Mouse (Mus musculus) embryonic facial prominence, embryonic 15.5 days (tissue): Measurements from ENCODE around the gene Ago3. TPM values are rescaled to one million over a fixed set of nuclear protein-coding genes. Genes with fewer than 3 reads are reported as not detected.

Source experiments
- ATAC-seq: fragments of 200-750 bp; cut with Nextera tagmentation; 2 replicates; pipeline ENCODE4 v1.8.0; 2017; ENCODE audit warnings: low read depth, moderate TSS enrichment; ENCODE audit not compliant: insufficient number of reproducible peaks, low FRiP score, low TSS enrichment
- H3K27ac ChIP-seq: fragments of 300-500 bp; sonication (generic); replicated peaks from 2 replicates; pipeline ENCODE4 v1.5.1; 2015; ENCODE audit warnings: mild to moderate bottlenecking, inconsistent platforms
- H3K27me3 ChIP-seq: fragments of 300-500 bp; sonication (generic); 2 replicates; pipeline ENCODE4 v1.6.1; 2015; ENCODE audit warnings: inconsistent platforms
- H3K36me3 ChIP-seq: fragments of 300-500 bp; sonication (generic); 2 replicates; pipeline ENCODE4 v1.6.1; 2015; ENCODE audit warnings: mild to moderate bottlenecking, inconsistent platforms
- H3K4me1 ChIP-seq: fragments of 300-500 bp; sonication (generic); 2 replicates; pipeline ENCODE4 v1.6.1; 2015; ENCODE audit warnings: inconsistent platforms
- H3K4me2 ChIP-seq: fragments of 300-500 bp; sonication (generic); replicated peaks from 2 replicates; pipeline ENCODE4 v1.6.1; 2015; ENCODE audit warnings: mild to moderate bottlenecking, inconsistent platforms
- H3K4me3 ChIP-seq: fragments of 300-500 bp; sonication (generic); replicated peaks from 2 replicates; pipeline ENCODE4 v1.5.1; 2015; ENCODE audit warnings: mild to moderate bottlenecking, inconsistent platforms
- H3K9ac ChIP-seq: fragments of 300-500 bp; sonication (generic); 2 replicates; pipeline ENCODE4 v1.6.1; 2015; ENCODE audit warnings: inconsistent platforms
- H3K9me3 ChIP-seq: fragments of 300-500 bp; sonication (generic); replicated peaks from 2 replicates; pipeline ENCODE4 v1.6.1; 2016; ENCODE audit warnings: inconsistent platforms
- WGBS: fragments of 180-500 bp; shearing (Covaris S2); methylation state at CpG from one replicate; pipeline ENCODE4 v1.1.7; 2015; 5-methylcytosine and 5-hydroxymethylcytosine counted together
- polyA plus RNA-seq: library from polyadenylated mRNA; unstranded; fragments of >200 nt; fragmentation: Nextera tagmentation; extraction: Ambion mirVana; gene quantifications from 2 replicates; pipeline ENCODE4 v1.2.1, GENCODE M21; 2015

Gene Ago3
- polyA plus RNA-seq, 1 experiment from 2014 or later: 17.2 TPM

DNA sequence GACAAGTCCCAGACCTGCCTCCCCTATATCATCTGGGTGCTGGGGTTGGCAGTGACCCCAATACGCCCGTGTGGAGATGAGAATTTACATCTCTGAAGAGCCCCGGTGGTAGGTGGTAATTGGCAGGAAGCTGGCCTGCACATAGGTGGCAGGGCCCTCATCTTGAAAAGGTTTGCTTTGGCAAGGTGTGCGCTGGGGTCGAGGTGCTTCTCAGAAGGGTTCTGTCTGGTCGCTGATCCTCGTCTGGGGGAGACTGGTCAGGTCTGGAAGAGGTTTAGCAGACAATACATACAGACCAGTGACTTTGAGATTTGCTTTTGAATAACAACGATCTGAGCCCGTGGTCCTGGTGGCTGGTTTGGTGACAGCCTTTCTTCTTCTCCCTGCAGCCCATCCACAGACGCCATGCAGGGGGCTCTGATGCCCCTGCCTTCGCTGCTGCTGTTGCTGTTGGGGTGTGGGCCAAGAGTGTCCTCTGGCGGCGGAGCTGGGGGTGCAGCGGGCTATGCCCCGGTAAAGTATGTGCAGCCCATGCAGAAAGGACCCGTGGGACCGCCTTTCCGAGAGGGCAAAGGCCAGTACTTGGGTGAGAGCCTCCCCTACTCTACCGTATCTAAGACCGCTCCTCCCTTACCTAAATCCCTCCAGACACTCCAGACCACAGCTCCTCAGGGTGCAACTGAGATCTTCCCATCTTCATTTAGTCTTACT is 120.0 kb downstream of the Ago3 start:
- no peak for ATAC-seq
- H3K9ac ChIP-seq: no peak overlapping the region
- H3K4me1 ChIP-seq: peaks cover 28% of the 10 kb centered on the region
- no peak overlapping the region for H3K27ac ChIP-seq
- no peak overlapping the region; the same call in 1 of the 2 replicates for H3K4me3 ChIP-seq
- H3K9me3 ChIP-seq: no peaks in the 10 kb centered on the region
- no peaks in the 10 kb centered on the region for H3K27me3 ChIP-seq
- 17% methylated on average over 20 of the region's 20 CpGs for WGBS
- peak overlapping the region; percentile 39 for H3K4me2 ChIP-seq
- 0 out of 2 replicates have a peak, but pooled peaks cover 5% of the 10 kb centered on the region for H3K36me3 ChIP-seq

DNA sequence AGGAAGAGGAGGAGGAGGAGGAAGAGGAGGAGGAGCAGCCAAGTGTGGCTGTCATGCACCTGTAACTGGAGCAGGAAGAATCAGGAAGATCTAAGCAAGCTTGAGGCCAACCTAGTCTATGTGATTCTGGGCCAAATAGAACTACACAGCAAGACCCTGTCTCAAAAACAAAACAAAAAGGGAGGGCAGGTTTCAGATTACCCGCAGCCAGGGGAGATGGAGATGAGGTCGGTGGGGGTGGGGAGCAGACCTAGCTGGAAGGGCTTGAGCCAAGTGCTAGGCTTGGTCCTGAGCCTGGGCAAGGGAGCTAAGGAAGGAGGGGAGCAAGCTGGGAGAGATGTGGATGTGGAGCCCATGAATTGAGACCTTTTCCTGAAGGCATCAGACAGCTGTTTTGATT is 122.5 kb downstream of the Ago3 start:
- Histone ChIP-seq H3K4me2 (no peak overlapping the region), H3K9ac (no peak overlapping the region), H3K9me3 (no peaks in the 10 kb centered on the region), H3K27ac (no peak overlapping the region), H3K27me3 (peaks cover 7% of the 10 kb centered on the region), H3K4me1 (peaks cover 11% of the 10 kb centered on the region), H3K36me3 (0 out of 2 replicates have a peak, but pooled peaks cover 4% of the 10 kb centered on the region), H3K4me3 (no peak overlapping the region)
- 8% methylated on average over 2 of the region's 2 CpGs for WGBS
- no peak for ATAC-seq

DNA sequence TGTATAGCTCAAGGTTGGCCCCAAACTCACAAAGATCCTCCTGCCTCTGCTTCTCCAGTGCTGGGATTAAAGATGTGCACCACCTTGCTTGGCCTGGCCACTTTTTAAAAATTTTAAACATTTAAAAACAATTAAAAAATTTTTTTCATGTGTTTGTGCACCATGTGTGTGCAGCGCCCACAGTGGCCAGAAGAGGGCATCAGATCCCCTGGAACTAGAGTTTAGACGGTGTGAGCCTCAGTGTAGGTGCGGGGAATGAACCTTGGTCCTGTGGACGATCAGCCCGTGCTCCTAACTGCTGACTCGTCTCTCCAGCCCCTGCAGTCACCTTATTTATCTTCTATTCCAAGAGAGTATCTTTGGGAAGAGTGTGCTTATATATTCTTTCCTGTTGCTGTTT is 123.3 kb downstream of the Ago3 start:
- no peaks in the 10 kb centered on the region for H3K36me3 ChIP-seq
- ATAC-seq: no peak
- peaks cover 10% of the 10 kb centered on the region for H3K27me3 ChIP-seq
- H3K9me3 ChIP-seq: no peaks in the 10 kb centered on the region
- no peak overlapping the region for H3K27ac ChIP-seq
- H3K4me2 ChIP-seq: no peak overlapping the region
- H3K4me1 ChIP-seq: peaks cover 19% of the 10 kb centered on the region
- no peak overlapping the region for H3K9ac ChIP-seq
- WGBS: 90% methylated on average over 6 of the region's 6 CpGs
- H3K4me3 ChIP-seq: no peak overlapping the region

DNA sequence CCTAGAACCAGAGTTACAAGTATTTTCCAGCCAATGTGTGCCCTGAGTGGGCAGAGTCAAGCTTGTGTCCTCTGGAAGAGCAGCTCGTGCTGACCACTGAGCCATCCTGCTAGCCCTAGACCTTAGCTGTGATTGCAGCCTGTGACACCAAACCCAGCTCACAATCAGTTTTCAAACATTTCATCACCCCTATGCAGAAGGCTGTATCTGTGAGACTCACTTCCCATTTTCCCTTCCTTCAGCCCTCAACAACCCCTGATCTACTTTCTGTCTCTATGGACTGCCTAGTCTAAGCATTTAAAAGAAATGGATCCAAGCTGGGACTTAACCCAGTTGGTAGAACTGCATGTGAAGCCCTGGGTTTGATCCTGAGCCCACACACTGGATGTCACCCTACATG is 123.9 kb downstream of the Ago3 start:
- peaks cover 25% of the 10 kb centered on the region for H3K4me1 ChIP-seq
- WGBS: 79% methylated on average over 1 of the region's 1 CpGs
- no peak overlapping the region for H3K4me3 ChIP-seq
- H3K27ac ChIP-seq: no peak overlapping the region
- H3K9ac ChIP-seq: no peak overlapping the region
- no peaks in the 10 kb centered on the region for H3K9me3 ChIP-seq
- ATAC-seq: no peak
- H3K4me2 ChIP-seq: no peak overlapping the region
- H3K27me3 ChIP-seq: peaks cover 17% of the 10 kb centered on the region
- H3K36me3 ChIP-seq: no peaks in the 10 kb centered on the region

DNA sequence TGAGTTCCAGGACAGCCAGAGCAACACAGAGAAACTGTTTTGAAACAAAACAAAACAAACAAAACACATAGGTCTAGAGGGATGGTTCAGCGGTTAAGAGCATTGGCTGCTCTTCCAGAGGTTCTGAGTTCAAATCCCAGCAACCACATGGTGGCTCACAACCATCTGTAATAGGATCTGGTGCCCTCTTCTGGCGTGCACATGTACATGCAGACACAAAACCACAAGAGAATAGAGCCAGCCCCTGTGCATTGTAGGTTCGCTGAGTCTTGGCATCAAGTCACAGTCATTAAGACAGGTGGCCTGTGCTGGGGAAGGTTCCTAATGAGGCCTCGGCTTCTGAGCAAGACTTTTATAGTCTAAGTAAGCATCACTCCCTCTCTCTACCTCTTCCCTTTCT is 125.5 kb downstream of the Ago3 start:
- ATAC-seq: no peak
- Histone ChIP-seq H3K9ac (no peak overlapping the region), H3K4me2 (no peak overlapping the region), H3K4me3 (no peak overlapping the region), H3K27ac (no peak overlapping the region), H3K36me3 (no peaks in the 10 kb centered on the region), H3K27me3 (peaks cover 25% of the 10 kb centered on the region), H3K9me3 (no peaks in the 10 kb centered on the region), H3K4me1 (peaks cover 26% of the 10 kb centered on the region)
- 65% methylated on average over 4 of the region's 4 CpGs for WGBS

DNA sequence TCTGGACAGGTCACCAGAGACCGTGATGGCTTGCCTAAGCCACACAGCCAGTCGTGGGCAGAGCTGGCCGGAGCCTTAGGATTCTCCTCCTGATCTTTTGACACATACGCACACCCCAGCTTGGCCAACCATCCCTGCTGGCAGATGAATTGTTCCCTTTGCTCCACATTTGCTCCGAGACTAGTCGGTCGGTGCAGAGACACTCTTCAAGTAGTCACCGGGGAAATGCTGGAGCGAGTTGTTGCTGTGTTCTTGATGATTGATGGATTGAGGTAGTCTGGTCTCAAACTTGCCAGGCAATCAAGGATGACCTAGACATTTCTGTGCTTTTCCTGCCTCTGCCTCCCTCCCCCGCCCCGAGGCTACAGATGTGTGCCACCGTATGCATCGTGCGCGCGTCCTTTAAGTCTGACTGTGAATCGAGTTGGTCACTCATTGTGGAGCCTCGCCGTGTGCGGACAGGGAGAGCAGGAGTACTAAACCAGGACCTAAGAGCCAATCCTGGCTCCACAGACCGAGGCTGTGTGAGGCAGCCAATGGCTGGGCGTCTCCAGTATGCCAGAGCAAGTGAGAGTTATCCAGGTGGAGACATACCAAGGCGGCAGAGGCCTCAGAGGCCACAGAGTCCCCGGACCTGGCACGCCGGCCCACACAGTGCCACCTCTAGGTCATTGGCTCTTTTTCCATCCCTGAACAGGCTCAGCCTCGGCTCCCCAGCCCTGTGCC is 127.6 kb downstream of the Ago3 start:
- no peaks in the 10 kb centered on the region for H3K9me3 ChIP-seq
- peak overlapping the region; percentile 38 for H3K4me3 ChIP-seq
- H3K4me1 ChIP-seq: peaks cover 36% of the 10 kb centered on the region
- no peaks in the 10 kb centered on the region; the same call in 1 of the 2 replicates for H3K36me3 ChIP-seq
- H3K4me2 ChIP-seq: peak overlapping the region; percentile 70
- 15% methylated on average over 27 of the region's 27 CpGs for WGBS
- no peak overlapping the region for H3K9ac ChIP-seq
- no peak; the same call in 1 of the 2 replicates for ATAC-seq
- H3K27me3 ChIP-seq: peaks cover 25% of the 10 kb centered on the region
- peak overlapping the region; percentile 65 for H3K27ac ChIP-seq

DNA sequence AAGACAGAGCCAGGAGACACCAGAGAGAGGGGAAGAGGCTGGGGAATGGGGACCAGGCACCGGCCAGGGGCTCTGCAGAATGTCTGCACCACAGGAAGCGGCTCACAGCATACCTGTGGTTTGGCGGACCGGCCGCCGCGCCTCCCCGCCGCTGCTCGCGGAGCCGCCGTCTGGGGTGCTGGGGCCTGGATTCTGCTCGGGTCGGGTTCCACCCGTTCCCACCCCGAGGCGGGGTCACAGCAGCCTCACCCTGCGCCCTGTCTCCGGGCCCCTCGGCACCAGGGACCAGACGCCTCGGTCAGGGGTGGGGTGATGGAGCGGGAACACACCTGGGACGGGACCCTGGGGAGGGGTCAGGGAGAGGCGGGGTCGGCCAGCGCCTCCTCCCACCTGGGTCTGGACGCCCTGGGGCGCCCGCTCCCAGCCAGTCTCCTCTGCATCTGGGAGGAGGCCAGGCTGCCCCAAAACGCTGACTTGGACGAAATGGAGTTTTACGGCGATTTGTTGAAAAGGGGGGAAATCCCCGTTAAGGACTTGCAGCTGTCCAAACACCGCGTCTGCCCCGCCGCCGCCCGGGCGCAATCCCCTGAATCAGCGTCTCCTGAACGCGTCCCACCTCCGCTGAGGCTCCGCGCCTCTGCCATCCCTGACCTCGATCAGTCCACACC is 128.3 kb downstream of the Ago3 start:
- Histone ChIP-seq H3K4me1 (peaks cover 43% of the 10 kb centered on the region), H3K4me2 (peak overlapping the region; percentile 70), H3K9me3 (no peaks in the 10 kb centered on the region), H3K36me3 (no peaks in the 10 kb centered on the region; the same call in 1 of the 2 replicates), H3K4me3 (peak overlapping the region; percentile 38), H3K27me3 (peaks cover 25% of the 10 kb centered on the region), H3K9ac (peak overlapping the region; percentile 18; the same call in 1 of the 2 replicates), H3K27ac (peak overlapping the region; percentile 65)
- peak; percentile 78 for ATAC-seq
- 2% methylated on average over 50 of the region's 50 CpGs for WGBS

DNA sequence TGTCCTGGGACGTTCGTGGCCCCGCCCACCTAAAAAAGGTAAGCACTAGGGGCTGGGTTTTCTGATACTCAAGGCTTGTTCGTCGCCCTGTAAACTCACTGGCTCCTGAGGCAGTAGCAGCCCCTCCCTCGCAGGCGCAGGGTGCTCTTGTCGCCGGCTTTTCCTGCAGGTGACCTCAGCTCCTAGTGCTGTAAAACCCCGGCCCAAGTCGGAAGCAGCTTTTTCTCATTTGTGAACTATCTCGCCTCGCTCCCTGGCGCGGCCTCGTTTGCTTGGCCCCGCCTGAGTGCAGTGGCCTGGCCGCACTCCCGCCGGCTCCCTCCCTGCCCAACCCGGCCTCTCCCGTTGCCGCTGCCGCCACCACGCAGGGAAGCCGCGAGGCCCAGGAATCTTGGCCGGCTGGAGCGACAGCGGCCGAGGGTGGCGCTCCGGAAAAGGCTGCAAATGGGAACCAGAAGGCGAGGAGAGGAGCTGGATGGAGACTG is 132.7 kb downstream of the Ago3 start:
- H3K4me2 ChIP-seq: peak overlapping the region; percentile 70
- no peaks in the 10 kb centered on the region for H3K9me3 ChIP-seq
- peak; percentile 18; the same call in 1 of the 2 replicates for ATAC-seq
- H3K36me3 ChIP-seq: no peaks in the 10 kb centered on the region; the same call in 1 of the 2 replicates
- H3K27ac ChIP-seq: peak overlapping the region; percentile 67
- H3K9ac ChIP-seq: peak overlapping the region; percentile 1; the same call in 1 of the 2 replicates
- peaks cover 18% of the 10 kb centered on the region for H3K27me3 ChIP-seq
- peaks cover 38% of the 10 kb centered on the region for H3K4me1 ChIP-seq
- under 1% methylated on average over 34 of the region's 34 CpGs for WGBS
- peak overlapping the region; percentile 35 for H3K4me3 ChIP-seq

DNA sequence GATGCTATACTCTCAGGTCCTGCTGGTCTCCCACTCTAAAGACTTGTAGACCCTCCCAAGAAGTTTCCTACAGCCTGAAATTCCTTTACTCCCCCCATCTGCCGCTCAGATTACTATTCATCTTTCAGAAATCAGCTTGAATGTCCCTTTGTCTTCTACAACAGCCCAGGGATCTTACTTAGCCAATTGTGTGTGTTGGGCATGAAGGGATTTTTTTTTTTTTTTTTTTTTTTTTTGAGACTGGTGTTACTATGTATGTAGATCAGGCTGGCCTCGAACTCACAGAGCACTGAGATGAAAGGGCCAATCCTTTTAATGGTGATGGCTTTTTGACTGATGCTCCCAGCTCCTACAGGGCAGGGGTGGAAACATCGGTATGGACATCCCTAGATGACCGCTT is 133.4 kb downstream of the Ago3 start:
- Histone ChIP-seq H3K4me3 (no peak overlapping the region), H3K9me3 (no peaks in the 10 kb centered on the region), H3K4me2 (no peak overlapping the region), H3K27me3 (peaks cover 13% of the 10 kb centered on the region), H3K27ac (peak overlapping the region; percentile 67; the same call in 1 of the 2 replicates), H3K4me1 (peaks cover 38% of the 10 kb centered on the region), H3K36me3 (no peaks in the 10 kb centered on the region; the same call in 1 of the 2 replicates), H3K9ac (no peak overlapping the region)
- ATAC-seq: no peak
- 44% methylated on average over 4 of the region's 4 CpGs for WGBS

DNA sequence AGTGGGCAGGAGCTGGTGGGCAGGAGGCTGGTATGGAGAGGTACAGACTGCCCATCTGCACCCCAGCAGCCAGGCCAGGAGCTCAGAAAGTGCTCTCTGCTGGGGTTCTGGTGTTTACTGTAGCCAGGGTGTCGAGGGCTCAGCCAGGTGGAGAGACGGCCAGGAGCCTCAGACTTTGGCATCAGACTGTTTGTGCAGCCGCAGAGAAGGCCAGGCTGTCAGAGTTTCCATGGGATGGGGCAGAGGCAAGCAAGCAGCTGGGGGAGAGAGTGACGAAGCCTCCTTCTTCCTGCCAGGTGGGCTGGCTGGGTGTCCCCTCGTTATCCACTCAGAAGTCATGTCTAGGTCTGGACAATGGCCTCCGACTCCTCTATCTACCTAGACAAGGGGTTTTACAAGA is 134.2 kb downstream of the Ago3 start:
- H3K4me1 ChIP-seq: peaks cover 38% of the 10 kb centered on the region
- H3K9me3 ChIP-seq: no peaks in the 10 kb centered on the region
- H3K4me3 ChIP-seq: no peak overlapping the region
- no peak overlapping the region for H3K9ac ChIP-seq
- no peaks in the 10 kb centered on the region; the same call in 1 of the 2 replicates for H3K36me3 ChIP-seq
- ATAC-seq: no peak
- H3K27ac ChIP-seq: no peak overlapping the region
- WGBS: 71% methylated on average over 6 of the region's 6 CpGs
- H3K27me3 ChIP-seq: peaks cover 6% of the 10 kb centered on the region
- no peak overlapping the region for H3K4me2 ChIP-seq

DNA sequence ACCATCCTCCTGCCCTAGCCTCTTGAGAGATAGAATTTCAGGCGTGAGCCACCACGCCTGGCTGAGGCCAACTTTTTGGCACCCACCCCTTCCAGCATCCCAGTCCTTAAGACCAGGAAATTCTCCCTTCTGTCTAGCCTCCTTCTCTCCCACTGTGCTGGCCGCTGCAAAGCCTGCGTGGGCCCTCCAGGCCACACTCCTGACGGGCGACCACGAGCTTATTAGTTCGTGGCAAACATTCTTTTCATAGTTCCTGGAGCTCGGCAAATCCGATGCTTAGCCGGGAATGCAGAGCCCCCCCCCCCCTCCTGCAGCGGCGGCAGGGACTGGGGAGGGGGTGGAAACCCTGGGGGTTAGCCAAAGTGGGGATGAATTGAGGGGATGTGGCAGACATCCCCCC is 138.2 kb downstream of the Ago3 start:
- H3K4me2 ChIP-seq: peak overlapping the region; percentile 10
- WGBS: 9% methylated on average over 13 of the region's 13 CpGs
- no peaks in the 10 kb centered on the region for H3K36me3 ChIP-seq
- H3K27ac ChIP-seq: no peak overlapping the region; the same call in 1 of the 2 replicates
- H3K27me3 ChIP-seq: peaks cover 12% of the 10 kb centered on the region
- H3K4me3 ChIP-seq: no peak overlapping the region
- 0 out of 2 replicates have a peak, but pooled peaks have one; percentile 8 for ATAC-seq
- peaks cover 35% of the 10 kb centered on the region for H3K4me1 ChIP-seq
- H3K9ac ChIP-seq: no peak overlapping the region
- H3K9me3 ChIP-seq: no peaks in the 10 kb centered on the region
